ENCODE assay signal across 8 mouse cellular contexts in the genomic region with DNA sequence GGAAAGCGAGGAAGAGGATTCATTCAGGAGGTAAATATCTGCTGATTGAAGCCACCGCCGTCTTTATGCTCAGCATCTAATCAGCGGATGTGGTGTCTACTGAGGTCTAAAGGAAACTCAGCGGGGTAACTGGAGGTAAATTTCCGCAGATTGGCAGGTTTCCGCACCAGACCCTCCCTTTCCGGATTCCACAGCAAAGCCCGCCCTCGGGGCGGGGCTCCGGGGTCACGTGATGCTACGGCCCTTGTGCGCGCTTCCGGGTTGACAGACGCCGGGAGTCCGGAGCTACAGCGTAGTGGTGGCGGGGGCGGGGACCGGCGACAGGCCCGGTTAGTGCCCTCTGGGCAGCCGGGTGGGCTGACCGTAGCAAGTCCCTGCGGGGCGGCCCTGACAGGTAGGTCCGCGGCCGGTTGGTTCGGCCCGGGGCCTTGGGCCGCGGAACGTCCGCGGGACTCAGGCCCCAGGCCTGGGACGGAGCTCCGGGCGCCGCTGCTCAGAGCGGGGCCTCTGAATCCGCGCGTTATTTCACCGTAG. TPM values are rescaled to one million over a fixed set of nuclear protein-coding genes. Genes with fewer than 3 reads are reported as not detected.
DNase-seq lines count a peak whose midpoint lies in the region; ATAC-seq and TF ChIP-seq lines count a peak whose summit lies in the region.

TSS of gene Zbtb24 (plus strand) at position 247 of the 534 bp plus-strand sequence.

- H3K4me2 ChIP-seq in forebrain, embryonic 15.5 days (replicated peaks): peak within 1 kb of the TSS; percentile 65

- under 1% methylated on average over 44 of the region's 49 CpGs for WGBS in forebrain, embryonic 15.5 days
- WGBS in lung, adult 2 months: under 1% methylated on average over 49 of the region's 49 CpGs

- no peak for TF ChIP-seq CTCF in lung, adult 2 months (IDR thresholded peaks at IDR 0.05; ENCODE audit: insufficient read depth, low read length)

- TF ChIP-seq POLR2A in lung, adult 2 months (IDR thresholded peaks at IDR 0.05; ENCODE audit: borderline replicate concordance, extremely low read depth, low read depth, low read length): no peak

- in situ Hi-C loops in ES-E14 (cut with MboI; ENCODE audit: low sequenced_read_pairs in 2 of 2, unreplicated experiment in 2 of 2): no loop called here

- no peaks in the 10 kb centered on the region for H3K9me3 ChIP-seq in ES-E14 (ENCODE audit: control insufficient read depth, insufficient read depth, low read depth, low read length)
- H3K9me3 ChIP-seq in forebrain, embryonic 15.5 days: no peaks in the 10 kb centered on the region

- H3K9ac ChIP-seq in ES-E14 (ENCODE audit: insufficient read depth, low read depth, low read length, poor library complexity, severe bottlenecking): peak within 1 kb of the TSS; percentile 94
- H3K9ac ChIP-seq in forebrain, embryonic 15.5 days (replicated peaks): peak within 1 kb of the TSS; percentile 75

- peak; percentile 97 for DNase-seq in ES-E14 (ENCODE audit: low read depth, low spot score)
- DNase-seq in cerebellum, adult 11-12 months: peak; percentile 96
- peak; percentile 89 for DNase-seq in heart, postnatal 25 days (ENCODE audit: low spot score)
- peak; percentile 90 to 97 for DNase-seq in layer of hippocampus, adult 18-20 months (ENCODE audit: low spot score in 2 of 2)
- DNase-seq in lung, adult 2 months: peak; percentile 96
- DNase-seq in thymus, adult 18-20 months: peak; percentile 89 to 94

- peaks cover 6 to 8% of the 10 kb centered on the region in 2 experiments; a peak in 1 of 4 replicates for H3K4me1 ChIP-seq in ES-E14 (ENCODE audit: control insufficient read depth in 2 of 2, insufficient read depth in 2 of 2, low read length in 2 of 2, poor library complexity in 1 of 2)
- H3K4me1 ChIP-seq in forebrain, embryonic 15.5 days: peaks cover 31% of the 10 kb centered on the region
- H3K4me1 ChIP-seq in lung, adult 2 months (ENCODE audit: control insufficient read depth, insufficient read depth, low read length): no peaks in the 10 kb centered on the region; the same call in none of the 2 replicates

- H3K27me3 ChIP-seq in forebrain, embryonic 15.5 days: no peaks in the 10 kb centered on the region

- peak within 1 kb of the TSS; percentile 77 for H3K27ac ChIP-seq in ES-E14 (ENCODE audit: insufficient read depth, low read depth, low read length, poor library complexity, severe bottlenecking)
- H3K27ac ChIP-seq in forebrain, embryonic 15.5 days (replicated peaks): peak within 1 kb of the TSS; percentile 75

- peak within 1 kb of the TSS; percentile 85 to 98 for H3K4me3 ChIP-seq in ES-E14 (ENCODE audit: insufficient read depth in 1 of 2, low read depth in 1 of 2, low read length in 2 of 2, poor library complexity in 1 of 2, severe bottlenecking in 1 of 2)
- H3K4me3 ChIP-seq in forebrain, embryonic 15.5 days: peak within 1 kb of the TSS; percentile 80
- H3K4me3 ChIP-seq in lung, adult 2 months (replicated peaks; ENCODE audit: extremely low read depth, low read depth, low read length): peak within 1 kb of the TSS; percentile 76

- intact Hi-C loops in heart, postnatal 25 days (cut with DNase I): no loop called here

- peak; percentile 94 for ATAC-seq in forebrain, embryonic 15.5 days (replicated peaks)
- peak; percentile 95 for ATAC-seq in neutrophil, adult 5-6 weeks (ENCODE audit: extremely low read depth, insufficient number of reproducible peaks, low FRiP score, poor library complexity, severe bottlenecking)

- H3K36me3 ChIP-seq in ES-E14 (ENCODE audit: control insufficient read depth, insufficient read depth, low read length, poor library complexity, severe bottlenecking): peaks cover 8% of the 10 kb centered on the region; the same call in 1 of the 2 replicates
- H3K36me3 ChIP-seq in forebrain, embryonic 15.5 days: peaks cover 8% of the 10 kb centered on the region

TF ChIP-seq in ES-E14, 5 proteins besides CTCF, POLR2A, EP300 and RAD21:
- no peak for TF ChIP-seq MAFK (IDR thresholded peaks at IDR 0.05; ENCODE audit: insufficient read depth, low read depth, low read length)
- TF ChIP-seq ZC3H11A (IDR thresholded peaks at IDR 0.05; ENCODE audit: borderline replicate concordance, low read depth, low read length): no peak
- no peak for TF ChIP-seq ZNF384 (IDR thresholded peaks at IDR 0.05; ENCODE audit: low read depth, low read length)
- TF ChIP-seq CHD2 (IDR thresholded peaks at IDR 0.05; ENCODE audit: low read depth, low read length): no peak; the same call in 1 of the 2 replicates
- peak; percentile 72 for TF ChIP-seq HCFC1 (IDR thresholded peaks at IDR 0.05; ENCODE audit: borderline replicate concordance, insufficient read depth, low read length)
TF ChIP-seq in ES-E14: peak in this region for 1.

RNA-seq across cellular contexts. Expression of gene Zbtb24, which starts in this region (rescaled TPM):
- 11.9 and 12.7 TPM in 2 replicates for total RNA-seq in ES-E14 (2012; rRNA removed)
- 20.7 and 22.0 TPM in 2 replicates for polyA plus RNA-seq in forebrain, embryonic 15.5 days (2015; fragmentation: Nextera tagmentation; extraction: Ambion mirVana)
- total RNA-seq in heart, postnatal 25 days (2021): 1 to 10 TPM; 7.2 to 8.2 TPM
- total RNA-seq in layer of hippocampus, adult 18-20 months (2021): 10 to 100 TPM; 18.5 to 22.2 TPM
- polyA plus RNA-seq in lung, adult 2 months (2012; rRNA removed): 13.1 and 14.5 TPM in 2 replicates
- 62.5 and 64.1 TPM in 2 replicates for total RNA-seq in neutrophil, adult 5-6 weeks (2017)

Comparison
In these comparisons a context has a peak if more than half of its experiments do, and no peak if none do; other contexts are left out.
1. Peak in every context shown above with its lines: DNase-seq, ATAC-seq, H3K4me3 ChIP-seq and H3K27ac ChIP-seq.